Mouse (Mus musculus) megakaryocyte, embryonic 14.5 days (primary cell): ENCODE results near the gene Rfxank. TPM values are rescaled to one million over a fixed set of nuclear protein-coding genes. Genes with fewer than 3 reads are reported as not detected.
A peak's percentile ranks its signal among the peaks of the same experiment; 100 is the strongest.

Source experiments
- H3K27me3 ChIP-seq: replicated peaks from 2 replicates; pipeline ENCODE3; 2012; ENCODE audit warnings: inconsistent platforms
- H3K36me3 ChIP-seq: replicated peaks from 2 replicates; pipeline ENCODE3; 2012; ENCODE audit warnings: low read length, inconsistent platforms, mixed read lengths
- H3K4me1 ChIP-seq: 2 replicates; pipeline ENCODE4 v1.6.1; 2012; ENCODE audit warnings: inconsistent platforms
- H3K4me3 ChIP-seq: replicated peaks from 2 replicates; pipeline ENCODE3; 2012; ENCODE audit warnings: moderate library complexity, mild to moderate bottlenecking, inconsistent platforms
- H3K9me3 ChIP-seq: 2 replicates; pipeline ENCODE4 v1.6.1; 2012; ENCODE audit warnings: inconsistent platforms
- FLI1 ChIP-seq: IDR thresholded peaks from 2 replicates; pipeline ENCODE4 v1.6.1; 2012; ENCODE audit warnings: low read length, inconsistent platforms, mixed read lengths
- GATA1 ChIP-seq: IDR thresholded peaks from 3 replicates; pipeline ENCODE4 v1.6.1; 2012; ENCODE audit warnings: mixed read lengths, low read length, inconsistent platforms, borderline replicate concordance
- polyA plus RNA-seq: library from polyadenylated mRNA; stranded (reverse); fragments of >175 nt; gene quantifications from 2 replicates; pipeline ENCODE4 v1.2.3, GENCODE M21; 2012; ENCODE audit warnings: low replicate concordance; ENCODE audit not compliant: insufficient read depth

Gene Rfxank
- polyA plus RNA-seq, 1 experiment = 18.5 TPM

DNA sequence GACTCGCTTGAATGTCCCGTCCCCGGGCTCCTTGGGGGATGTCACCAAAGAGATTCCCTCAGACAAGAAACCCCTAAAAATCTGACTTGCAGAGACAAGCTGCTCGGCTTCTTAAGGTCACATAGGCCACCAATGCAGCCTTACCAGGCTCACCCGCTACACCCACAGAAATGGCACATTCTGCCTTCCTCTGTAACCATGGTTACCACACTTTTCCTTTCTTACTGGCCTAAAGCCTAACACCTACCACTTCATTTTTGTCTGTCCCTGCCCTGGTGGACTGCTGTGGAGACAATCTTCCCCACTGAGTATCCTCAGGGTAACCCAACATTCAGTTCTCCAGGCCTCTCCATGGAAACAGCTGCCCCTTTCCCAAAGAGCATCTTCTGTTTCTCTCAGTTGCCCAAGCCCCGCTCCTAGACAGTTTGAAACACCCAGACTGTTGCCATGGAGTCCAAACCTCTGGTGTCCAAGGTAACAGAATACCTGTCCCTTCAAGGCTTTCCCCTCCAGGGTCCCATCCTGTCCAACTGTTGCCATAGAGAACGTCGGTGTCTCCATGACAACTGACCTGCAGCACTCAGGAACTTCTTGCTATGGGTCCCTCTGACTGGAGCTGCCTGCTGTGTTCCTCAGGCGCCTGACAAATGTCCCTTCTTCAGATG is 49.5 kb downstream of the Rfxank start:
- H3K4me1 ChIP-seq = peaks cover 21% of the 10 kb centered on the region
- H3K27me3 ChIP-seq = peaks cover 92% of the 10 kb centered on the region
- H3K9me3 ChIP-seq = peaks cover 5% of the 10 kb centered on the region
- H3K4me3 ChIP-seq = no peak overlapping the region
- TF ChIP-seq FLI1 (no peak), GATA1 (no peak)
- no peaks in the 10 kb centered on the region for H3K36me3 ChIP-seq

DNA sequence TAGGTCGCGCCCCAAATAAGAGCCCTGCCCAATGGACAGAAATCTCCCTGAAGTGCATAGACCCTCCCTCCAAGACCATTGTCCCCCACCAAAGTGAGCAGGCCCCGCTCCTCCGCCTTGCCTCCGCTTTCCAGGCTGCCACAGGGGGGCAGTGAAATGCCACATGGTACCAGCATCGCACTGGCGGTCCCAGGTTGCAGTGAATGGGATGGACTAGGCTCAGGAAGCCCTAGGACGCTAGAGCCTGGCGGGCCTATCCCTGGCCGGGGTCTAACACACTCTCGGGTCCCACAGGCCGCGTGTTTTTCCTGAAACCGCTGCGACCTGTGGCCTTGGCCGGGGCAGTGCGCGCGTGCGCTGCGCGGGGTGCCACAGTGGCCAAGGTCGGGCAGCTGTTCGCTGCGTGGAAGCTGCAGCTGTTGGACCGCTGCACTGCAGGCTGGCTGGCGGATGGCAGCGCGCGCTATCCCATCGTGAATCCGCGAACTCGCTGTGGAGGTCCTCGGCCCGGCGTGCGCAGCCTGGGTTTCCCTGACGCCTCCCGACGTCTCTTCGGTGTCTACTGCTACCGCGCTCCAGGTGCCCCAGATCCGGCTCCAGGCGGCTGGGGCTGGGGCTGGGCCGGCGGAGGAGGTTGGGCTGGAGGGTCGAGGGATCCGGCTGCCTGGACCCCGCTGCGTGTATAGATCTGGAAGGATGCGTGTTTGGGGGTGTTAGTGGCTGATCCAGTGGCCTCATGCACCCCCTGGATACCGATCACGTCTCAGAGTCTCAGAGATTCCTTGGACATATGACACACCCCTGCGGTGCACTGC is 50.9 kb downstream of the Rfxank start:
- H3K4me3 ChIP-seq = peak overlapping the region; percentile 81
- H3K4me1 ChIP-seq = peaks cover 35% of the 10 kb centered on the region
- no peaks in the 10 kb centered on the region for H3K36me3 ChIP-seq
- TF ChIP-seq GATA1 = no peak
- TF ChIP-seq FLI1 = no peak
- peaks cover 5% of the 10 kb centered on the region for H3K9me3 ChIP-seq
- H3K27me3 ChIP-seq = peaks cover 93% of the 10 kb centered on the region

DNA sequence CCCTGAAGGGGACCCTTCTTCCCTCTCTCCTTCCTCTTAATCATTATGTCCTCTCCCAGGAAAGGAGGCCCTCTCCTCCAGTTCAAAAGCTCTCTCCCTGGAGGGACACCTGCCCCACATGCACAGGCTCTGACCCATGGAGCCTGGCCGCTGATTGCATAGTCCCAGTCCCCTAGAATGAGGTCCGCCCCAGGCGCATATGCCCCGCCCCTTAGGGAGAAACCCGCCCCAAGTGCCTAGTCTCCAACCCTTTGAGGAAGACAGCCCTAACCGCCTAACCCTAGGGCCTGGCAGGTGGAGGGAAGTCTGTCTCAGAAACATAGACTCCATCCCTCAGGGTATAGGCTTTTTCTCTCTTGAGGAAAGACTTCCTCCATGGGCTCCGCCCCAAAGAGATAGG is 51.7 kb downstream of the Rfxank start:
- Histone ChIP-seq H3K4me1 (peaks cover 39% of the 10 kb centered on the region), H3K9me3 (peaks cover 10% of the 10 kb centered on the region), H3K27me3 (peaks cover 98% of the 10 kb centered on the region), H3K4me3 (no peak overlapping the region), H3K36me3 (no peaks in the 10 kb centered on the region)
- TF ChIP-seq FLI1 (no peak), GATA1 (no peak)

DNA sequence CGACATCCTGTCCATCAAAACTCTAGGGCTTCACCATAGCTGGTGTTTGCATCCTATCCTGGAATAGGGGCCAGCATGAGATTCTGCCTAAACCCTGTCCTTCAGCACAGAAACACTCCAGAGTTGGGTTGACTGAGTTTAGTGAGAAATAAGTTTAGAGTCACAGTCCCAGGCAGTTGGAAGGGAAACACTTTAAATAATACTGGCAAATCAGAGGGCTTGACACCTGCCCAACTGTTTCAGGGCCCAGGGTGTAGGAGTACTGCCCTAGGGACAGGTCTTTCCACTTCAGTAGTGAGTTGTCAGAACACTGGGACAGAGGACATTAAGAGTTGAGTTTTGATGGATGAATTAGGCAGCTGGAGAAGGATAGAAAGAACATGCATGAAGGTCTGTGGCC is 52.8 kb downstream of the Rfxank start:
- TF ChIP-seq GATA1 (no peak), FLI1 (no peak)
- Histone ChIP-seq H3K4me3 (no peak overlapping the region), H3K4me1 (peaks cover 39% of the 10 kb centered on the region), H3K36me3 (no peaks in the 10 kb centered on the region), H3K9me3 (peaks cover 17% of the 10 kb centered on the region), H3K27me3 (peaks cover 100% of the 10 kb centered on the region)

DNA sequence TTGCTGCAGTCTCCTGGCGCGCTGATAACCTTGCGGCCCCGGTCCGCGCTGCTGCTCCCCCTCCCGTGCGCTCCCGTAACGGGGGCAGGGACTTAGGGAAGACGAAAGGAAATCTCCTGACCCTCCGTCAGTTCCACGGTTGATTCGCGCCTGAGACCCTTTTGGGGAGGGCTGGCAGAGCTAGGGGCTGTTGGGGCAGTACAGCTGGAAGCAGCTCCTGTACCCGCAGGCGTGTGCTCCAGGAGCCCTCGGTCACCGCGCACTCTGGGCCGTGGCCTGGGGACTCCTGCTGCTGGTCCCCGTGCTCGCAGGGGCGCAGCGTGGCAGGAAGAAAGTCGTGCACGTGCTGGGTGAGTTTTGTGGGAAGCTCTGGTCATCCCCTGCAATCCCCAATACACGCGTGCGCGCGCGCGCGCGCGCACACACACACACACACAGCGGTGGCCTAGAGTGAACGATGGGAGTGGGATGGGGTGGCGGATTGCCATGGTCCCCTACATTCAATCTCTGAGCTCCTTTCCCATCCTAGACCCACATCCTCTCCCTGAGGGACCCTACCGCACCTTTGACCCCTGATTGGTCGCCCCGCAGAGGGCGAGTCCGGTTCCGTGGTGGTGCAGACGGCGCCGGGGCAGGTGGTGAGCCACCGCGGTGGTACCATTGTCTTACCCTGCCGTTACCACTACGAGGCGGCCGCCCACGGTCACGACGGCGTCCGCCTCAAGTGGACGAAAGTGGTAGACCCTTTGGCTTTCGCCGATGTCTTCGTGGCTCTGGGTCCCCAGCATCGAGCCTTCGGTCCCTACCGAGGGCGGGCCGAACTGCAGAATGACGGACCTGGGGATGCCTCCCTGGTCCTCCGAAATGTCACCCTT is 54.5 kb downstream of the Rfxank start:
- H3K27me3 ChIP-seq = peaks cover 94% of the 10 kb centered on the region
- H3K9me3 ChIP-seq = peaks cover 18% of the 10 kb centered on the region
- H3K4me3 ChIP-seq = peak overlapping the region; percentile 89
- H3K4me1 ChIP-seq = peaks cover 39% of the 10 kb centered on the region
- no peaks in the 10 kb centered on the region for H3K36me3 ChIP-seq
- no peak for TF ChIP-seq GATA1
- no peak for TF ChIP-seq FLI1

DNA sequence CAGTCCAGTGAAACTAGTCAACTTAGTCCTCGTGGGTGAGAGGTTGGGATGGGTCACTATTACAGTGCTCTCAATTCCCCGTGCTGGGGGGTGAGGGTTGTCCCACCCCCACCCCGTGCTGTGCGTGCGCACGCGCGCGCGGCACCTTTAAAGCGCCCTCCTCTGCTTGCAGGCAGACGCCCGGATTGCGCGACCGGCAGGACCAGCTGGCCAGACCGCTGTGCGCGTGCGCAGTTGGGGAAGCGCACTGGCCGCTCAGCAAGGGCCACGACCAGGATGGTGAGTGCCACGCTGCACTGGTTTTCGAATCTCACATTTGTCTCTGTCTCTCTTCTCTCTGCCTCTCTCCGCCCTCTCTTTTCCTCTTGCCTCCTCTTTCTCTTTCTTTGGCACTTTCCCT is 55.7 kb downstream of the Rfxank start, which contains the start of gene Hapln4:
TSS of gene Hapln4 (plus strand) at position 173 of the 400 bp plus-strand sequence.
- Histone ChIP-seq H3K27me3 (peaks cover 92% of the 10 kb centered on the region), H3K9me3 (peaks cover 18% of the 10 kb centered on the region), H3K4me1 (peaks cover 37% of the 10 kb centered on the region), H3K4me3 (peak within 1 kb of the TSS; percentile 89), H3K36me3 (no peaks in the 10 kb centered on the region)
- TF ChIP-seq FLI1 = no peak
- no peak for TF ChIP-seq GATA1

DNA sequence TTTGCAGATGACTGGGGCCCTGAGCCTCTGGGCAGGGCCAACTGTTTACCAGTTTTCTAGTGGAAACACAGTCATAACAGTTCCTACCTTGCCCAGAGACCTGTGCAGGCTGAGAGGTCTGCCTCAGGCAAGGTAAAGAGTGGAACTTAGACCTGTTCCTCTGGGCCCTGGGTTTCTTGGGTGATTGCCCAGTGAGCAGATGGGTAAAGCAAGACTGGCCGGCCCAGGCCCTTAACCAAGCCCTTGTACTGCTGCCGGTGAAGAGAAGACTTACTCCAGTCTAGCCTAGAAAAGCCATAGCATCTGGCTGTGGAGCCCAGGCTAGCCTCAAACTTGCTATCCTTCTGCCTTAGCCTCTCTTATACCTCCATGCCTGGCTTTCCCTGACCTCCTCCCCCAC is 57.0 kb downstream of the Rfxank start:
- peaks cover 91% of the 10 kb centered on the region for H3K27me3 ChIP-seq
- peaks cover 28% of the 10 kb centered on the region for H3K4me1 ChIP-seq
- H3K9me3 ChIP-seq = peaks cover 18% of the 10 kb centered on the region
- TF ChIP-seq GATA1 = no peak
- TF ChIP-seq FLI1 = no peak
- no peaks in the 10 kb centered on the region for H3K36me3 ChIP-seq
- H3K4me3 ChIP-seq = no peak overlapping the region

Other genes with a start within 250 kb of the Rfxank start
- gene Tssk6, start 237.0 kb downstream of the Rfxank start, polyA plus RNA-seq = 1.3 and 5.3 TPM in 2 replicates
- 31.7 and 195 TPM in 2 replicates for gene Ndufa13, start 236.6 kb downstream of the Rfxank start, polyA plus RNA-seq
- gene Yjefn3, start 236.4 kb downstream of the Rfxank start, polyA plus RNA-seq = 4.7 and 13.7 TPM in 2 replicates
- gene Gatad2a, start 142.8 kb downstream of the Rfxank start, polyA plus RNA-seq = 83.9 and 88.5 TPM in 2 replicates
- 6.5 and 11.5 TPM in 2 replicates for gene Mau2, start 96.4 kb downstream of the Rfxank start, polyA plus RNA-seq
- gene Sugp1, start 96.3 kb downstream of the Rfxank start, polyA plus RNA-seq = 38.9 and 42.3 TPM in 2 replicates
- gene Tm6sf2, start 66.2 kb downstream of the Rfxank start, polyA plus RNA-seq = 0.34 TPM in 1 of 2 replicates, not detected in the other
- not detected in 2 replicates for gene Hapln4, start 55.7 kb downstream of the Rfxank start, polyA plus RNA-seq
- gene Ncan, start 18.3 kb downstream of the Rfxank start, polyA plus RNA-seq = not detected in 2 replicates
- gene Nr2c2ap, start 7.8 kb downstream of the Rfxank start, polyA plus RNA-seq = 14.3 TPM in 1 of 2 replicates, not detected in the other
- gene Borcs8, start 345 bp upstream of the Rfxank start, polyA plus RNA-seq = 20.7 and 53.5 TPM in 2 replicates
- 1.3 and 1.9 TPM in 2 replicates for gene Mef2b, start 557 bp upstream of the Rfxank start, polyA plus RNA-seq
- gene Tmem161a, start 33.2 kb upstream of the Rfxank start, polyA plus RNA-seq = 63.2 and 162 TPM in 2 replicates
- 5.0 and 5.5 TPM in 2 replicates for gene Slc25a42, start 73.2 kb upstream of the Rfxank start, polyA plus RNA-seq
- gene Sugp2, start 95.1 kb upstream of the Rfxank start, polyA plus RNA-seq = 29.7 and 31.6 TPM in 2 replicates
- gene Armc6, start 95.3 kb upstream of the Rfxank start, polyA plus RNA-seq = 22.2 and 27.8 TPM in 2 replicates
- gene Homer3, start 143.7 kb upstream of the Rfxank start, polyA plus RNA-seq = 192 and 246 TPM in 2 replicates
- 29.5 and 36.4 TPM in 2 replicates for gene Ddx49, start 163.3 kb upstream of the Rfxank start, polyA plus RNA-seq
- 335 and 566 TPM in 2 replicates for gene Cope, start 163.4 kb upstream of the Rfxank start, polyA plus RNA-seq
- 0.55 and 1.8 TPM in 2 replicates for gene Cers1, start 176.6 kb upstream of the Rfxank start, polyA plus RNA-seq
- gene Gdf1, start 190.7 kb upstream of the Rfxank start, polyA plus RNA-seq = 0.26 TPM in 1 of 2 replicates, not detected in the other
- gene Upf1, start 214.1 kb upstream of the Rfxank start, polyA plus RNA-seq = 75.0 and 100 TPM in 2 replicates
- 0.27 TPM in 1 of 2 replicates, not detected in the other for gene Comp, start 234.4 kb upstream of the Rfxank start, polyA plus RNA-seq